Mouse (Mus musculus): Measurements from ENCODE around the gene Srsf2. TPM values are rescaled to one million over a fixed set of nuclear protein-coding genes. Genes with fewer than 3 reads are reported as not detected.
A peak's percentile ranks its signal among the peaks of the same experiment; 100 is the strongest.
"Not testable (repeated sequence)": the region's sequence is repeated elsewhere in the genome, so short reads cannot be mapped to it uniquely, and the experiment has no call there.

Srsf2 gene
- total RNA-seq, 1 experiment from 2014 or later, result 227 TPM

DNA sequence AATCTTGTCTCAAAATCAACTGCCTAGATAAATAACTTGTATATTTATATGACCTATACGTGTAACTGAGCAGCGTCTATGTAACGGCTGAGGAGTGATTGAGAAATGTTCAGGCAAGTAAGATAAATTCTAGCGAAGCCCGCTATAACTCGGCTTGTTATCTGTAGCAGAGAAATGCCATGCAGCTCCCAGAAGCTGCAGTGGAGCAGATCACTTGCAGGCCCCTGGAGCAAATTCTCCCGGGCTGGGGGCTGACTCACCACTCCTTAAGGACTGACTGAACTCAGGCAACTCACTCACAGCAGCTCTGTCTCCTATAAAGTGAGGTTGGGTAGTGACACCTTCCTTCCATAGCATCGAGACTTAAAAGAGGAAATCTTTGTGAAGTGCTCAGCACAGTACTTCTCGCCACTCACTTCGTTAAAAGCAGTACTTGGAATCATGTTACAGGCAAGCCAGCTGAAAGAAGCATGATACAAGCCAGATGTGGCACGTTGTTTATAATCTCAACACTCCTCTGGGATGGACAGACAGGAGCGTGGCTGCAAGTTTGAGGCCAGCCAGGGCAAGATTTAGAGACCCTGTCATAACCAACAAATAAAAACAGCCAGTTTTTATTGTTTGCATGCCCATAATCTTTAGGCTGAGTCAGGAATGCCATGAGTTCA lies 4.4 kb upstream of the Srsf2 start:
- no peak for ATAC-seq (ENCODE audit: extremely low read depth, insufficient number of reproducible peaks, low FRiP score, poor library complexity, severe bottlenecking)

DNA sequence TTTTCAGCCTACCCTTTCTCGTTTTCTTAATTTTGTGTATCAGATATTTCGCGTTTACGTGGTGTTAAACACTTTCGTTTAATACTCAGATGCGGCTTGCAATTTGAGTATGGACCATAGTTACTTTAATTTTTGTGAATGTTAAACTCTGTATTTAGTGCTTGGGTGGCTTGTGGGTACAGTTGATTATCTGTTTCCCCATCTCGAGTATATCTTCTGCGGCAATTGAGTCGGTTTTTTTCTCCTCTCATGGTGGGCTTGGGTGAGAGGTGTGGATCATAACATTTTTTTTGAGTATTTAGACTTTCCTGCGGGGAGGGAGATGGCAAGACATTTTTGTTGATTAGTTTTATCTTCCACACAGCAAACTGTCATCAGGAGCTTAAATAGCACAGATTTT lies 1.4 kb upstream of the Srsf2 start:
- no peak for ATAC-seq (ENCODE audit: extremely low read depth, insufficient number of reproducible peaks, low FRiP score, poor library complexity, severe bottlenecking)

DNA sequence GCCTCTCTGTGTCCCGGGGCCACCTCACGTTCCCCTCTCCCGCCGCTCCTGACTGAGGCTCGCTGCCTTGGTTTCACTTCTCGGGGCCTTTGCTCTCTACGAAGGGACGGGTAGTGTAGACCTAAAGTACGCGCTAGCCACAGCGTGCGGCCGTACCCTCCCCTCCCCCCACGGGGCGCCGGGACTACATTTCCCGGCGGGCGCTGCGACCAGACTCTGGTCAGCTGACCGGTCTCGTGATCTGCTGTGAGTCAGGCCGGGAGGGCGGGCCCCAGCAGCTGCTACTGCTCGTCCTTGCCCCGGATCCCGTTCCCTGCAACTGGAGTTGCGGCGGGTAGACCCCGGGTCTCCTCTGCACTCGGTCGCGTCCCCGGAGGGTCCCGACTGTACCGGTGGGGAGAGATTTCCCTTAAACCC lies 626 bp upstream of the Srsf2 start:
- peak; percentile 63 for ATAC-seq (ENCODE audit: extremely low read depth, insufficient number of reproducible peaks, low FRiP score, poor library complexity, severe bottlenecking)

DNA sequence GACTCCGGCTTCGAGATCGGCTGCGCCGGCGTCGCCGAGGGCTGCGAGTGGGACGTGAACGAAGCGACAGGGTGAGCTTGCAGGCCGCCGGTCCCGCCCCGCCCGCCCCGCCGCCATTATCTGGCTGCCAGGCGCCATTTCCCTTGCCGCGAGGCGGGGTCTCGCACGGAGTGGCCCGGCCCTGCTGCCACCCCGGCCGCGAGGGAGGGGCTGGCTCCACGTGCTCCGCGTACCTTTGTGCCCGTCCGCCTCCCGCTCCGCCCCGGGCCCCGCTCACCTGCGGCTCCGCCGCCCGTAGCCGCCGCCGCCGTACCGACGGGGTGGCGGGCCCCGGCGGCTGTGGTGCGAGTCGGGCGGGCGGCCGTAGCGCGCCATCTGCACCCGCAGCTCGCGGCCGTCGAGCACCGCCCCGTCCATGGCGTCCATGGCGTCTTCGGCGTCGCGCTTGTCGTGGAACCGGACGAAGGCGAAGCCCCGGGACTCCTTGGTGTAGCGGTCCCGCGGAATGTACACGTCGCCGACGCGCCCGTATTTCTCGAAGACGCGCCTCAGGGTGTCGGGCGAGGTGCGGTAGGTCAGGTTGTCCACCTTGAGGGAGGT lies 503 bp downstream of the Srsf2 start, which contains the start of gene Mfsd11:
Gene Mfsd11 (plus strand): TSS at position 150 of the 600 bp plus-strand sequence.
- ATAC-seq (ENCODE audit: extremely low read depth, insufficient number of reproducible peaks, low FRiP score, poor library complexity, severe bottlenecking), result no peak

DNA sequence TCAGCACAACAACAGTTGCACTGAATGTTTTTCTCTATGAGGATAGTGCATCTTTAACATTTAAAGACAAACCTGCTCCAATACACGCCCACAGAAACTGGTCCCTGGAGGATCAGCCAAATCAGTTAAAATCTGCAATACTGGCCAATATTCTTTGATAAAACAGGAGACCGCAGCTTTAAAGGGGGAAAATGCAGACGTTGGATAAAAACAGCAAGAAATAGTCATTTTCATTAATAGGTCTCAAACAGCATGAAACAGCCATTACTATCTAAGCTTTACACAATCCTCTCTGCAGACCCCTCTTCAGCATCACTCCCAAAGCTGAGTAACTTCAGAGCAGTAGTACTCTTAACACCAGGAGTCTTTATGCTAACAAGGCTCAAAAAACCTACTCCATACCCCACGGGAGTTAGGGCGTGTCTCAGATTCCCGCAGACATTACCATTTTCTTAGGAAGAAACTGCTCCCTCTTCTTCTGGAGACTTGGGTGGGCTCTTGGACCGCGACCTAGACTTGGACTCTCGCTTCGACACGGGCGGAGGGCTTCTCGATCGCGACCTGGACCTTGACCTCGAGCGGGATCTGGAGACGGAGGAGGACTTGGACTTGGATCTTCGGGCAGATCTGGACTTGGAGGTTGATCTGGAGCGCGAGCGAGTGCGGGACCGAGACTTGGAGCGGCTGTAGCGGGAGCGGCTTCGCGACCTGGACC lies 1.2 kb downstream of the Srsf2 start:
- no peak for ATAC-seq (ENCODE audit: extremely low read depth, insufficient number of reproducible peaks, low FRiP score, poor library complexity, severe bottlenecking)

DNA sequence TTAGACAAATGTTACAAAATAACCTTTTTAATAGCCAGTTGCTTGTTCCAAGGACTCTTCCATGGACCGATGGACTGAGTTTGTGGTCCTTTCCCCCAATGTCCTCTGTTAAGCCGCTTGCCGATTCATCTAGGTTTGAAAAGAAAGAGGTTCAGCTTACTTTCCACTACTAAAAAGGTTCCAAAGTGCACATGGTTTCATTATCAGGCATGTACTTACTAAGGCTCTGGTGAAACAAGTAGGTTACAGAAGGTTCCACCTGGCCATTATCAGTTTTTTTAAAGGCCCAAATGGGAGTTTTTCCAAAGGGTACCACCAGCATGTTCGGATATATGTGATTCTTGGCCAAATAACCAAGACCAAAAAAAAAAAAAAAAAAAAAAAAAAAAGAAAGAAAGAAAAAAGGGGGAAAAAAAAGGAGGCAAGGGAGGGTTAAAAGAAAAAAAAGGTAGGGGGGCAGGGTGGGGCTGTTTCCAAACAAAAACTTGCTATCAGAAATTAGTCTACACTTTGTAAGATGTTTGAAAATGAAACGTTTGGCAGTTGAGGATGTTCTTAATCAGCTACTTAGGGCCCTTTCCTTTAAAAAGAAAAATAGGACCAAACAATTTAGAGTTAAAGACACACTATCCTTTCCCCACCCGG lies 1.9 kb downstream of the Srsf2 start:
- no peak for ATAC-seq (ENCODE audit: extremely low read depth, insufficient number of reproducible peaks, low FRiP score, poor library complexity, severe bottlenecking)

DNA sequence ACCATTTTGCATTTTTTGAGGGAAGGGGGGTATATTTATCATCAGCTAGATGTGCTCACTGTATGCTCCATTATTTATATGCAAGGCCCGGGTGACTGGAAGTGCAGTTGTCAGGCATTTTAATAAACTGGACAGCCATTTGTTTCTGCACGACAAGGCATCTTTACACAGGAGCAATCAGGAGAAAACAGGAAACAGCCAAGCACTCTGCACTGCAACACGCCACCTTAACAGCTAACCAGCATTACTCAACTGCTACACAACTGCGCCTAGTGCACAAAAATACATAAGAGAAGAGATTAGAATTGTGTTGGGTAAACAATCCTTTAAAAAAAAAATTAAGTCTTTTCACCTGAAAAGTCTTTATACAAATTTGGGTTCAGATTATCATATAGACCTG lies 2.8 kb downstream of the Srsf2 start:
- no peak for ATAC-seq (ENCODE audit: extremely low read depth, insufficient number of reproducible peaks, low FRiP score, poor library complexity, severe bottlenecking)

DNA sequence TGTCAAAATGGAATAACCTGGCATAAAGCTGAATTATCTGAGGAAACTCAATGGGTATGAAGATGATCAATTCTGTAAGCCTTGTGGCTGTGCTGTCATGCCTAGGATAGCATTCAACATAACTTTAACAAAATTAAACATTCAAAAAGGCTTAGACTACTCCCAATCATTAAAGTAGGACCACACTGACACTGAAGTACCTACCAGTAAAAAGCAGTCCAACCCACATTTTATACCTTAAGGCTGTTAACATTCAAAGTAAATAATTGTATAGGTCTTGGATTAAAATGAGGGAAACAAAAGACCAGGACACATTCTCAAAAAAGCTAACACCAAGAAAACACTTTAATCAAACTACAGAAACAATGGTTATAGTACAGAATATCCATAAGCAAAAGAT lies 3.3 kb downstream of the Srsf2 start:
- no peak for ATAC-seq (ENCODE audit: extremely low read depth, insufficient number of reproducible peaks, low FRiP score, poor library complexity, severe bottlenecking)

DNA sequence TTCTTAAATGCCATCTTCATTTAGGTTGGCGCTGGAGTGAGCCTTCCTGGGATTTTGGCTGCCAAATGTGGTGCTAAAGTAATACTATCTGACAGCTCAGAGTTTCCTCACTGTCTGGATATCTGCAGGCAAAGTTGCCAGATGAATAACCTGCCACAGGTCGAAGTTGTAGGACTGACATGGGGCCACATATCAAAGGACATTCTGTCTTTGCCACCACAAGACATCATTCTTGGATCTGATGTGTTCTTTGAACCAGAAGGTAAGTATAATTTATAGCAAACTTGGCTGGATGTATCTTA lies 4.1 kb downstream of the Srsf2 start:
- ATAC-seq (ENCODE audit: extremely low read depth, insufficient number of reproducible peaks, low FRiP score, poor library complexity, severe bottlenecking), result not testable (repeated sequence)

DNA sequence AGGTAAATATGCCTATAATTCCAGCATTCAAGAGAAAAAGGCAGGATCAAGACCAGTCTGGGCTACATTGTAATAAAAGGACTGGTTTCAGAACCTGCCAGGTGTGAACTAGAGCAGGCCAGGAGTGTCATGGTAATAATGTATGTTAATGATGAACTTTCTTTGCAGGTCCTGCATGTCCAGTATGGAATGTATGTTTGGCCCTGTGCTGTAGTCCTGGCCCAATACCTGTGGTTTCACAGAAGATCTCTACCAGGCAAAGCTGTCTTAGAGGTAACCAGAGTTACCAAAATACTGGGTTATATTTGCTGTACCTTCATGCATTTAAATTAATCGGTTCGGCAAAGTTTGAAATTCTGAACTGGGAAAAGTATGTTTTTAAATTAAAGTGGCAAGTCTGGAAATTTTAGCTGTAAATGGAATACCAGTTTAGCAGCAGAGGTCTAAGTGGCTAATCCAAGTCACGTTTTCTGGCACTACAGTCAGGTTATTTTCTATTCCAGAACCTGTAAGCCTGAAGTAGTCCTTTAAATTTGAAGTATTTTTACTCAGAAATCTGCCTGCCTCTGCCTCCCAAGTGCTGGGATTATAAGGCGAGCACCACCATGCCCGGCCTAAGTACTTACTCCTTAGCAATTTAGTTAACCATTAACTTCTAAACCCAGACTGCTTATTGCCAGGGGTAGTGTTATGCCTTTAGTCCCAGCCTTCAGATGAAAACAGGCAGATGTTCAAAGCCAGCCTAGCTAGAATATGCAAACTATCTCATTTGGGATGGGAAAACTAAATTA lies 4.6 kb downstream of the Srsf2 start:
- no peak for ATAC-seq (ENCODE audit: extremely low read depth, insufficient number of reproducible peaks, low FRiP score, poor library complexity, severe bottlenecking)

DNA sequence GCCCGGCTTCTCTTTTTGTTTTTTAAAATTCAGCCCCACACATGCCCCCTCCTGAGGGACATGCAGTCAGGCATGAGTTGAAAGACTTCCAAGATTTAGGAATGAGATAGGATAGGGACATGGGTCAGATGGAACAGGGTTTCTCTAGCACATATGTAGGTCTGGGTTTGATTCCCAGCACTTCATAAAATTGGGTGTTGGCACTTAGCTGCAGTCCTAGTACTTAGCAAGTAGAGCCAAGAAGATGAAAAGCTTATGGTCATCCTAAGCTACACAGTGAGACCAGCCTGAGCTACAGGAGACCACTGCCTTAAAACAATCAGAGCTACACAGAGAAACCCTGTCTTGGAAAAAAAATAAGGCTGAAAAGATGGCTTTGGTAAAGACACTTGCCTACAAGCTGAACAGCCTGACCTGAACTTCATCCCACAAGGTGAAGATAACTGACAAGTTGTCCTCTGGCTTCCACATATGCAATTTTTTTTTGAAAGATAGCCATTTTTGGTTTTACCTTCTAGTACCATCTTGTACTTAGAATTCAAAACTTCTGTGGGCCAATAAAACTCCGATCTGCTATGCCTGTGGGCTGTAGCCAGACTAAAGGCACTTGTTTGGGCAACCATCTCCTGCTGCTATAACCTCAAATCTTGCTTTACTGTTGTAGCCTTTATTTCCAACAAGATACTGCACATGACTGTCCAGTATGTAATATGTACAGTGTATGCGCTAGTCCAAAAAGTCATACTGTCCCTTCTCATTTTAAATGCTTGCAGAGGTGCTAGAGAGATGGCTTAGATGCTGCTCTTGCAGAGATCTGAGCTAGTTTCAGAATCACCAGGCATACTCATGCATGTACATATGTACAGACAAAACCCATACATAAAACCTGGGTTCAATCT lies 5.5 kb downstream of the Srsf2 start:
- no peak for ATAC-seq (ENCODE audit: extremely low read depth, insufficient number of reproducible peaks, low FRiP score, poor library complexity, severe bottlenecking)

DNA sequence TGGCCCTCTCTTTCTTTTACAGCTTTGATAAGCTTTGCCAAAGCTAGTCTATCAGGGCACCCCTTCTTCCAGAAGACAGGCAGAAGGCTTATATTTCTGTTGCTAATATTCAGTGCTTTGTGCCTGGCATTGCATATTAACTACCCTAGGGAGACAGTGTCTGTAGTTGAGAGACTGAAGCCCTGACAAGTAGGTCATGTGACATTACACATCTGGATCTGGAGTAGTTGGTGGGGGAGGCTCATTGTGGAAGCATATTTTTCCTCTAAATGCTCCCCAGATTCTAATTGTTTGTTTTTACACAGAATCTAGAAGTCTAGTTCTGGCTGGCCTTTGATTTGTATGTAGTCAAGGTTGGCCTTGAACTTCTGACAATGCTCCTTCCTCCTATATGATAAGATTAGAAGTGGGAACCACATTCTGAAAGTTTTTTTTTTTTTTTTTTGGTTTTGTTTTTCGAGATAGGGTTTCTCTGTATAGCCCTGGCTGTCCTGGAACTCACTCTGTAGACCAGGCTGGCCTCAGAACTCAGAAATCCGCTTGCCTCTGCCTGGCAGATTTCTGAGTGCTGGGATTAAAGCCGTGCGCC lies 6.2 kb downstream of the Srsf2 start:
- ATAC-seq (ENCODE audit: extremely low read depth, insufficient number of reproducible peaks, low FRiP score, poor library complexity, severe bottlenecking), result no peak

DNA sequence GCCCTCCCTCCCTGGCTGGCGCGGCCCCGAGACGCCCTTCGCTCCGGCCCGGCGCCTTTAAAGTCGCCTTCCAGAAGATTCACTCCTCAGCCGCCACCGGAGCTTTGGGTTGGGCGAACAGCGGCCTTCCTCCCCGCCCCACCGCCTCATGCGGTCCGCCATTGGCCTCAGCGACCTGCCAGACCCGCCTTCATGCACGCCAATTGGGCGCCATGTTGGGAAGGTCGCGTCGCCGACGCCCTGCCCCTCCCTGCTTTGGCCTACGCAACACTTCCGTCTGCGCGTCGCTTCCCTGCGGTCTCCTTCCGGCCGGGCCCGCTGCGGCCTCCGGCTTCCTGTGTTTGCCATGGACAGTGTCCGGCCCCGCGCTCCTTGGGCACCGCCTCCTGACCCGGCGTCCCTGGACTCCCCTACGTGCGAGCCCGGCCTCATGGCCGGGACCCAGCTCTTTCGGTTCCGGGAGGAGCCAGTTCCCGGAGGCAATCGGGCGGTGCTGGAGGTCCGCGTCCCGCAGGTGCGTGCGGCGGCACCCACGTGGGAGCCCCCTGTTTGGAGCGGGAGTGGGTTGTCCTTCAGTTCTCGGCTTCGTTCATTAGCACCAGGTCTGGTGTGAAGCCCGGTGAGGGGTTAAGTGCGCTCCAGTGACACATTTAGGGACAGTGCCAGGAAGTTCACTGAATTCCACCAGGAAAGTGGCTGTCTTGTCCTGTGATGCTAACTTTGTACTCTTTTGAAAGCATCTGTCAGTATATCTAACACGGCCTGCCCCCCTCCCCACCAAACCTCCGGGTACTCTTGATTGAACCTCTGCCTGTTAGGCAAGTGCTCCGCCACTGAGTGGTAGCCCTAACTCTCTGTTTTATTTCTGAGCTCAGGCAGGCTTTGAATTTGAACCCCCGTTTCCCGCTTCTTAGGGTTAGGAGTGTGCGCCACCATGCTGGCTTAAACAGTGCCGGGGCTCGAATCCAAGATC lies 9.3 kb downstream of the Srsf2 start, which contains the start of the genes Mettl23 and Jmjd6:
Gene Mettl23 (plus strand): TSS at position 18 of the 973 bp plus-strand sequence.
Gene Jmjd6 (minus strand): TSS at position 189 of the 973 bp plus-strand sequence.
- ATAC-seq (ENCODE audit: extremely low read depth, insufficient number of reproducible peaks, low FRiP score, poor library complexity, severe bottlenecking), result peak; percentile 90

DNA sequence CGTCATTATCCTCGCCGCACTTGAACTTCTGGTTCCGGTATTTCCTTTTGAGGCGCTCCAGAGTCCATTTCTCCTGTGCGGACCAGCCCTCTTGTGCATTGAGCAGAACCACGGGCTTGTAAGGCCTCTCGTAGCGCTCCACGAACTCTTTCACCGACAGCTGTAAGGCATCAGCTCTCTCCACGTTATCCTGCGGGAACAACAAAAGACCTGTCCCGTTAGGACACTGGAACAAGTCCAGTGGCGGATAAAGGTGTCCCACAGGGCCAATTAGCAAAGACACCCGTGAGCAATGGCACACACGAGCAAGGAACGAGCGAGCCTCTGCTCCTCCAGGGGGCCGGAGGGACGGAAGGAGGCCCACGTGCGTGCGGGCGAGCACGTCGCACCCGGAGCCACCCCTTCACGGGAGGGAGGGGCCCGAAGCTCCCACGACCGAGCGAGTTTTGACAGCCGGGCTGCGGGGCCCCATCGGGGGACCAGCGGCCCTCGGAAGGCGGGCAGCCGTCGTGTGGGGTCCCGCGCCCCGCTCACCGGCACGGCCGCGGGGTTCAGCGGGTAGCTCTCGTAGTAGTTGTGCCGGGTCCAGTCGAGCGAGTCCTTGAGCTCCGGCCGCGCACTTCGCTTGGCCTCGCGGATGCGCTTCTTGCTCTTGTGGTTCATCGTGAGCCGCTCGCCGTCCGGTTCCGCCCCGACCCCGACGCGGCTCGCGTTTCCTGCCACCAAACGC lies 10.2 kb downstream of the Srsf2 start:
- peak; percentile 37 for ATAC-seq (ENCODE audit: extremely low read depth, insufficient number of reproducible peaks, low FRiP score, poor library complexity, severe bottlenecking)

DNA sequence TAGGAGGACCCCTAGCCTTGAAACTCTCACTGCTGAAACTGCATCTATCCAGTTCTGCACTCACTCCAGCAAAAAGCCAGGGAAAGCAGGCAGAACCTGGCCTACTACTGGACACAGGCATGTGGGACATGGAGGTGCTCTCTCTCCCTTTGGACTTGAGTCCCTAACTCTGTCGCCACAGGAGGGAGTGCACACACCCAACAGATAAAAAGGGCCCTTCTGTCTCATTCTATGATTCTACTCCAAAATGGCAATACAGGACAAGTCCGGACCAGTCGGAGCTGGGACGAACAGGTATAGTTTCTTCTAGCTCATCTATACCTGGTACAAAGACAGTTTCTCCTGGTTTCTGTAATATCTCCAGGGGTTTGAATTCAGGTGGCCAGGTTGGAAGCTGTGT lies 12.1 kb downstream of the Srsf2 start:
- no peak for ATAC-seq (ENCODE audit: extremely low read depth, insufficient number of reproducible peaks, low FRiP score, poor library complexity, severe bottlenecking)

DNA sequence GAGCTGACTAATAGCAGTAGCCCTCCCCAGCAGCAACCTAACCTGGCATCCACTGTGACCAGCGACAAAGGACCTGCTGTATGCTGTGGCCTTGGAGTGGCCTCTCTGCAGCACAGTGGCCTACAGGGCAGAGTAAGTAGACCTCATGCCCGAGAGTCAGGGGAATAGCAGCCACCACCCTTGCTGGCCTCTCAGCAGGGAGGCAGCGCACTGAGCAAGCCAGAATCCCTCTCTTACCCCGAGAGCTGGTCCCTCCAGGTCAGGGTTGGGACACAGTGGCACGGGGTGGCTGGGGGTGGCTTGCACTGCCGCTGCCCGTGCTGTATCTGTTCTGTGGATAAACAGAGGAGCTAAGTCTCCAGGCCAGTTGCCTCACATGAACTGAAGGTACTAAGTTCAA lies 13.3 kb downstream of the Srsf2 start:
- ATAC-seq (ENCODE audit: extremely low read depth, insufficient number of reproducible peaks, low FRiP score, poor library complexity, severe bottlenecking), result no peak

Data from neutrophil, adult 5-6 weeks (primary cell).